Mouse (Mus musculus): ENCODE measurements around the gene Foxj3. TPM values are rescaled to one million over a fixed set of nuclear protein-coding genes. Genes with fewer than 3 reads are reported as not detected.

Foxj3 gene
- polyA plus RNA-seq, 1 experiment, result 27.2 TPM

DNA sequence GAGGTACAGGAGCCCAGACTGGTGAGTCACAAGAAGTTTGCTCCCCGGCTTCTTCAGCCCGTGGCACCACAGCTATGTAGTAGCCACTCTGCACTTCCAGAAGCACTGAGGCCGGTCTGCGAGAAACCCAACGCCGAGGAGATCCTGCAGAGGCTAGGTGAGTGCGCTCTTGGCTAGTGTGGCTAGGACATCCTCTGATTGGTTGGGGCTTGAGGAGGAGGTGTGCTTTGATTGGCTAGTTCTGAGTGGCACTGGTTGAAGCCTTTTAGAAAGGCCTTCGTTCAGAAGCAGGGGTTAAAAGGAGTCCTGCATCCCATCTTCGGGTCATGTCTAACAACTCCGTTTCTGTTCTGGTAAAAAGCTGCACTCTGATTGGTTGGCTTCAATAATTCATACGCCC lies 101.9 kb downstream of the Foxj3 start:
- WGBS, result 87% methylated on average over 11 of the region's 11 CpGs
- no peaks in the 10 kb centered on the region for H3K27me3 ChIP-seq (ENCODE audit: control insufficient read depth, insufficient read depth, low read length)

GRCm38 (mm10) chr4:119642666-119643065 lies 105.9 kb downstream of the Foxj3 start:
- Histone ChIP-seq H3K27me3 (ENCODE audit: control insufficient read depth, insufficient read depth, low read length) (no peaks in the 10 kb centered on the region), H3K4me1 (replicated peaks; ENCODE audit: control insufficient read depth, insufficient read depth, low read length) (no peaks in the 10 kb centered on the region), H3K4me3 (ENCODE audit: control insufficient read depth, insufficient read depth, low read length) (no peak overlapping the region), H3K27ac (ENCODE audit: control insufficient read depth, insufficient read depth, low read length) (no peak overlapping the region), H3K36me3 (ENCODE audit: control insufficient read depth, insufficient read depth, low read length) (no peaks in the 10 kb centered on the region)
- 91% methylated on average over 4 of the region's 4 CpGs for WGBS
- TF ChIP-seq CTCF (IDR thresholded peaks at IDR 0.05; ENCODE audit: borderline replicate concordance, control insufficient read depth, extremely low read depth, insufficient read depth, low read length, poor library complexity) (no peak), POLR2A (IDR thresholded peaks at IDR 0.05; ENCODE audit: control insufficient read depth, extremely low read depth, insufficient read depth, low read length, poor library complexity) (no peak)
- DNase-seq, result no peak

More for the DNA sequence above, 101.9 kb downstream of the Foxj3 start:
- TF ChIP-seq CTCF (IDR thresholded peaks at IDR 0.05; ENCODE audit: borderline replicate concordance, control insufficient read depth, extremely low read depth, insufficient read depth, low read length, poor library complexity), result no peak
- no peak for TF ChIP-seq POLR2A (IDR thresholded peaks at IDR 0.05; ENCODE audit: control insufficient read depth, extremely low read depth, insufficient read depth, low read length, poor library complexity)
- no peak overlapping the region for H3K27ac ChIP-seq (ENCODE audit: control insufficient read depth, insufficient read depth, low read length)
- DNase-seq, result no peak
- H3K4me1 ChIP-seq (replicated peaks; ENCODE audit: control insufficient read depth, insufficient read depth, low read length), result no peaks in the 10 kb centered on the region
- no peaks in the 10 kb centered on the region for H3K36me3 ChIP-seq (ENCODE audit: control insufficient read depth, insufficient read depth, low read length)
- no peak overlapping the region for H3K4me3 ChIP-seq (ENCODE audit: control insufficient read depth, insufficient read depth, low read length)

DNA sequence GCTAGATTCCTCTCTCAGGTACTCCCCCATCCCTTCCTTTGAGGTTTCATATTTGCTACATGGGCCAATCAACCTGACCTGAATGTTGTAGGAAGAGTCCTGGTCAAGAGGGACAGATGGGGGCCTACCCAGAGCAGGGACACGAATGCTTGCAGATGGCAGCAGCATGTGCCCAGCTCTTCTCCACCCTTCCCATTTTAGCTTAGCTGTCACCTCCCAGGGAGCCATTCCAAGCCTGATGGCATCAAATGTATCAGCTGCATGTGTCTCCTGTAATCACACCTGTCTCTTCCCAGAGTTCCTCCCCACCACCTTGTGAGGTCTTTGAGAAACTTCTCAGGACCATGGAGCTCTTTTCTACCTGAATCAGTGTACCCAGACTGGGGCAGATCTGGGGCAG lies 120.2 kb downstream of the Foxj3 start:
- no peak overlapping the region for H3K27ac ChIP-seq (ENCODE audit: control insufficient read depth, insufficient read depth, low read length)

DNA sequence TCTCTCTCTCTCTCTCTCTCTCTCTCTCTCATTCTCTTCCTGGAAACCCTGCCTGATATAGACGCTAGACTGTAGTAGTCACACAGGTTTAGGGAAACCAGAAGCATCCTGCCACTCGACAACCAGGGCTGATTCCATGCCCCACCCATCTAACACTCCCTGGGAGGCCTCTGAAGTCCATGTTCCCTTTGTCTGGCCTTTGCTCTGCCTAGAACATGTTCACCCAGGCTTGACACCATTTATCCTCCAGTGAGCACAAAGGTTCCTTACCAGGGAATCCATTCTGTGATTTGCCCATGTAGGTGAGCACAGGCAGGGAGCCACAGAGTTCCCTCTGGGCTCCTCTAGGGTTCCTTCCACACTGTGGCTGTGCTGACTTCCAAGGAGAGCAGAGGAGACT lies 121.4 kb downstream of the Foxj3 start:
- Histone ChIP-seq H3K4me1 (replicated peaks; ENCODE audit: control insufficient read depth, insufficient read depth, low read length) (0 out of 2 replicates have a peak, but pooled peaks cover 2% of the 10 kb centered on the region), H3K4me3 (ENCODE audit: control insufficient read depth, insufficient read depth, low read length) (no peak overlapping the region), H3K27ac (ENCODE audit: control insufficient read depth, insufficient read depth, low read length) (no peak overlapping the region), H3K27me3 (ENCODE audit: control insufficient read depth, insufficient read depth, low read length) (no peaks in the 10 kb centered on the region), H3K36me3 (ENCODE audit: control insufficient read depth, insufficient read depth, low read length) (no peaks in the 10 kb centered on the region)
- TF ChIP-seq CTCF (IDR thresholded peaks at IDR 0.05; ENCODE audit: borderline replicate concordance, control insufficient read depth, extremely low read depth, insufficient read depth, low read length, poor library complexity) (no peak), POLR2A (IDR thresholded peaks at IDR 0.05; ENCODE audit: control insufficient read depth, extremely low read depth, insufficient read depth, low read length, poor library complexity) (no peak)
- DNase-seq, result no peak
- 61% methylated on average over 2 of the region's 2 CpGs for WGBS

More for the DNA sequence above, 120.2 kb downstream of the Foxj3 start:
- H3K4me1 ChIP-seq (replicated peaks; ENCODE audit: control insufficient read depth, insufficient read depth, low read length), result no peaks in the 10 kb centered on the region
- H3K36me3 ChIP-seq (ENCODE audit: control insufficient read depth, insufficient read depth, low read length), result no peaks in the 10 kb centered on the region
- DNase-seq, result no peak
- H3K4me3 ChIP-seq (ENCODE audit: control insufficient read depth, insufficient read depth, low read length), result no peak overlapping the region
- no peaks in the 10 kb centered on the region for H3K27me3 ChIP-seq (ENCODE audit: control insufficient read depth, insufficient read depth, low read length)
- no peak for TF ChIP-seq CTCF (IDR thresholded peaks at IDR 0.05; ENCODE audit: borderline replicate concordance, control insufficient read depth, extremely low read depth, insufficient read depth, low read length, poor library complexity)
- no peak for TF ChIP-seq POLR2A (IDR thresholded peaks at IDR 0.05; ENCODE audit: control insufficient read depth, extremely low read depth, insufficient read depth, low read length, poor library complexity)
- 95% methylated on average over 1 of the region's 1 CpGs for WGBS

GRCm38 (mm10) chr4:119658731-119659130 lies 121.9 kb downstream of the Foxj3 start, which contains the start of gene Guca2b:
Gene Guca2b (minus strand): TSS chr4:119658954.
- WGBS, result 94% methylated on average over 4 of the region's 4 CpGs
- H3K27me3 ChIP-seq (ENCODE audit: control insufficient read depth, insufficient read depth, low read length), result no peaks in the 10 kb centered on the region
- no peak for TF ChIP-seq CTCF (IDR thresholded peaks at IDR 0.05; ENCODE audit: borderline replicate concordance, control insufficient read depth, extremely low read depth, insufficient read depth, low read length, poor library complexity)
- no peak for TF ChIP-seq POLR2A (IDR thresholded peaks at IDR 0.05; ENCODE audit: control insufficient read depth, extremely low read depth, insufficient read depth, low read length, poor library complexity)
- no peak for DNase-seq
- no peak within 1 kb of the TSS for H3K4me3 ChIP-seq (ENCODE audit: control insufficient read depth, insufficient read depth, low read length)
- no peaks in the 10 kb centered on the region for H3K36me3 ChIP-seq (ENCODE audit: control insufficient read depth, insufficient read depth, low read length)
- H3K4me1 ChIP-seq (replicated peaks; ENCODE audit: control insufficient read depth, insufficient read depth, low read length), result 0 out of 2 replicates have a peak, but pooled peaks cover 5% of the 10 kb centered on the region
- no peak within 1 kb of the TSS for H3K27ac ChIP-seq (ENCODE audit: control insufficient read depth, insufficient read depth, low read length)

- no peak overlapping the region for H3K27ac ChIP-seq (ENCODE audit: control insufficient read depth, insufficient read depth, low read length)
- WGBS, result 90% methylated on average over 8 of the region's 8 CpGs
- DNase-seq, result no peak
- no peaks in the 10 kb centered on the region for H3K36me3 ChIP-seq (ENCODE audit: control insufficient read depth, insufficient read depth, low read length)
- no peak overlapping the region for H3K4me3 ChIP-seq (ENCODE audit: control insufficient read depth, insufficient read depth, low read length)
- H3K4me1 ChIP-seq (replicated peaks; ENCODE audit: control insufficient read depth, insufficient read depth, low read length), result 0 out of 2 replicates have a peak, but pooled peaks cover 5% of the 10 kb centered on the region
- no peaks in the 10 kb centered on the region for H3K27me3 ChIP-seq (ENCODE audit: control insufficient read depth, insufficient read depth, low read length)
- no peak for TF ChIP-seq CTCF (IDR thresholded peaks at IDR 0.05; ENCODE audit: borderline replicate concordance, control insufficient read depth, extremely low read depth, insufficient read depth, low read length, poor library complexity)
- no peak for TF ChIP-seq POLR2A (IDR thresholded peaks at IDR 0.05; ENCODE audit: control insufficient read depth, extremely low read depth, insufficient read depth, low read length, poor library complexity)
Measured at GRCm38 (mm10) chr4:119660007-119660406, 123.2 kb downstream of the Foxj3 start.

GRCm38 (mm10) chr4:119662151-119662550 lies 125.3 kb downstream of the Foxj3 start:
- TF ChIP-seq CTCF (IDR thresholded peaks at IDR 0.05; ENCODE audit: borderline replicate concordance, control insufficient read depth, extremely low read depth, insufficient read depth, low read length, poor library complexity), result no peak
- no peak for TF ChIP-seq POLR2A (IDR thresholded peaks at IDR 0.05; ENCODE audit: control insufficient read depth, extremely low read depth, insufficient read depth, low read length, poor library complexity)
- H3K4me3 ChIP-seq (ENCODE audit: control insufficient read depth, insufficient read depth, low read length), result no peak overlapping the region
- WGBS, result 81% methylated on average over 4 of the region's 4 CpGs
- H3K27me3 ChIP-seq (ENCODE audit: control insufficient read depth, insufficient read depth, low read length), result no peaks in the 10 kb centered on the region
- H3K4me1 ChIP-seq (replicated peaks; ENCODE audit: control insufficient read depth, insufficient read depth, low read length), result 0 out of 2 replicates have a peak, but pooled peaks cover 5% of the 10 kb centered on the region
- H3K36me3 ChIP-seq (ENCODE audit: control insufficient read depth, insufficient read depth, low read length), result no peaks in the 10 kb centered on the region
- no peak overlapping the region for H3K27ac ChIP-seq (ENCODE audit: control insufficient read depth, insufficient read depth, low read length)
- no peak for DNase-seq

Data from thymus, adult 2 months (tissue).